Mouse (Mus musculus): ENCODE data around the gene Tnmd.

Tnmd gene

GRCm38 (mm10) chrX:133850680-133851079, at the start of gene Tnmd:
Gene Tnmd (plus strand): TSS chrX:133850980.
- DNase-seq (ENCODE audit: low read depth, low spot score), result no peak

GRCm38 (mm10) chrX:133853637-133854036, 2.9 kb downstream of the Tnmd start:
- DNase-seq (ENCODE audit: low read depth, low spot score), result no peak

- no peak for DNase-seq (ENCODE audit: low read depth, low spot score)
These were observed 19.0 kb downstream of the Tnmd start for GRCm38 (mm10) chrX:133869743-133870142.

- no peak for DNase-seq (ENCODE audit: low read depth, low spot score)
These were observed 36.5 kb downstream of the Tnmd start for GRCm38 (mm10) chrX:133887308-133887707.

- no peak for DNase-seq (ENCODE audit: low read depth, low spot score)
These were observed 37.3 kb downstream of the Tnmd start for GRCm38 (mm10) chrX:133888111-133888510.

- peak; percentile 91 for DNase-seq (ENCODE audit: low read depth, low spot score)
These were observed 47.3 kb downstream of the Tnmd start, which contains the start of gene Tspan6 for GRCm38 (mm10) chrX:133898014-133898542. Gene Tspan6 (minus strand): TSS chrX:133898429.

- DNase-seq (ENCODE audit: low read depth, low spot score), result no peak
These were observed 57.5 kb downstream of the Tnmd start, which contains the start of gene Srpx2 for GRCm38 (mm10) chrX:133908261-133908660. Gene Srpx2 (plus strand): TSS chrX:133908426.

GRCm38 (mm10) chrX:133911397-133912103, 60.8 kb downstream of the Tnmd start:
- no peak for DNase-seq (ENCODE audit: low read depth, low spot score)

- no peak for DNase-seq (ENCODE audit: low read depth, low spot score)
These were observed 62.2 kb downstream of the Tnmd start for GRCm38 (mm10) chrX:133913006-133913405.

GRCm38 (mm10) chrX:133914219-133914618, 63.4 kb downstream of the Tnmd start:
- DNase-seq (ENCODE audit: low read depth, low spot score), result no peak

Measured in forelimb bud, embryonic 11.5 days (tissue).